Mouse (Mus musculus) lung, adult 2 months (tissue): ENCODE data around the gene Thoc6.

ENCODE experiments used
- CTCF ChIP-seq: fragments of 200-500 bp; IDR thresholded peaks from 2 replicates; pipeline ENCODE4 v1.5.1; 2011; ENCODE audit warnings: mild to moderate bottlenecking, low read length, control low read depth; ENCODE audit not compliant: insufficient read depth
- POLR2A ChIP-seq: fragments of 200-500 bp; IDR thresholded peaks from 2 replicates; pipeline ENCODE4 v1.6.1; 2011; ENCODE audit warnings: low read depth, mild to moderate bottlenecking, control low read depth, low read length, borderline replicate concordance; ENCODE audit errors: extremely low read depth

- no peak for TF ChIP-seq POLR2A
- TF ChIP-seq CTCF, result no peak
Measured at GRCm38 (mm10) chr17:23653324-23653723, 20.4 kb downstream of the Thoc6 start.
